Mouse (Mus musculus) left cerebral cortex, postnatal 36 days (tissue): ENCODE measurements at regions not wholly inside any gene's neighbourhood (a gene's known extent, or its start where the extent isn't known, plus 50 kb on each side); places are given as distances from the start of the nearest gene placed in this dataset.

ENCODE experiments used
- DNase-seq, 2 experiments: peaks; one replicate each; pipeline ENCODE4 v3.0.0; 2021 to 2022; ENCODE audit warnings: low spot score in 2 of 2, mixed read lengths in 1 of 2
- intact Hi-C: fragments of 180-260 bp; cut with DNase I; formaldehyde crosslinking; loops from one replicate; pipeline ENCODE4 v1.15.1; 2025

DNA sequence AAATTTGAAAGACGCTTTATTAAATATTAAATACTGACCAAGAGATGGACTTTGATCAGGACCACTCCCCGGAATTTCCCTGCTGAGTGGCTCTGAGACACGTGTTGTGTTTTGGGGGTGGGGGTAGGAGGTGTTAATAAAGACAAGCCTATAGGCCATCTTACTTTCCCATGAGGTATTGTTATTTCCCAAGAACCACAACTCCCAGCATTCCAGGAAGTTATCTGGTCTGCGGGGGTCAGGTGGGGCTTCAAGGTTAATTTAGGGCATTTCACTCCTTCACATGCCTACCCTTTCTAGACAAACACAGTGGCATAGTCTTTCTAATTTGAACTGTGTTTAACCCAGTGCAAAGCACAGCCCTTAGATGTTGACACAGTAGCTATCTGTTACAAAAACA lies 209.0 kb downstream of the Ktn1 start:
- no peak for DNase-seq
- intact Hi-C loops = no loop called here

DNA sequence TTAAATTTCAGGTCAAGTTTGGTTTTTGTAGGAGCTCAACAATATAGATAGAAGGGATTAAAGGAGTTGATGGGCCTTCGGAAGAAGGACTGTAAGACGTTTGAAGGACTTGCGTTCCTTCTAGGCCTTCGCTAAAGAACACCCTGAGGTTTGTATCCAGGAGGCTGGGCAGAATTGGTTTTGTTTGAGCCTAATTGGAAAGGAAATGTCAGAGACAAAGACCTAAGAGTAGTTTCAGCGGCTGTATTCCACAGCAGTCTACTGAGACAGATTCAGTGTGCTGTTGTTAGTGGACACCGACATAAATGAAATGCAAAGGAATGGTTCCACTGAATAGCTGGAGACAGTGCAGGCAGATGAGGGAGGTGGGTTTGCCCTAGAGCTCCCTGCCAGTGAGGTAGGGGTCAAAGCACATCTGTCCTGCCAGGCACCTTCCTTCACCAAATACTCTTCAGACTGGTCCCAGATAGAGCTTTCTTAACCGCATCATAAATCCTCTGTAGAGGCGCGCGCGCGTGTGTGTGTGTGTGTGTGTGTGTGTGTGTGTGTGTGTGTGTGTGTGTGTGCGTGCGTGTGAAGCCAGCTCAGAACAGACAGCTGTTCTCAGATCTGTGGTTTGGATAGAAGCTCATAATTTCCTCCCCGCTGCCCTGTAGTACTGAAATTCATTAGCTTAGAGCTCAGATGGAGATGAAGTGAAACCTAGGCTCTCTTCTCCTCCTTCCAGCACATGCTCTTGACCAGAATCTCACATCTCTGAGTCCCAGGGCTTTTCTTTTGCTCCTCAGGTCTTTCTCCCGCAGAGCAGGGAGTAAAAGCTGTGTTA lies 209.7 kb downstream of the Ktn1 start:
- DNase-seq = no peak
- intact Hi-C loops = no loop called here

DNA sequence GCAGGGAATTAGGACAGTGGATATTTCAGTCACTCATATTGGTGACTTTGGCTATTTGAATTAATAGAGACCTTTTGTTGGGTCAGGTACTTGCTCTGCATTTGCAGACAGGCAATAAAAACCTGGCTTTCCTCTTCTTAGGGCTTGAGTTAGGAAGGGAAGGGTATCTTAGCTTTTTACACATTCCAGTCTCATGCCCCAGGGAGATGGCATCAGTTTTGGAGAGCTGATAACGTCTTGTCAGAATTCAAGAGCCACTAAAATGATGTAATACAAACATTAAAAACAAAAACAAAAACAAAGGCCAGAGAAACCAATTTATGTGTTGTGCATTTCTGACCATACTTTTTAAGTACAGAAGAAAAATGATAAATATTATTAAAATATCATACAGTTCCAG lies 214.3 kb downstream of the Ktn1 start:
- intact Hi-C loops = no loop called here
- no peak for DNase-seq

DNA sequence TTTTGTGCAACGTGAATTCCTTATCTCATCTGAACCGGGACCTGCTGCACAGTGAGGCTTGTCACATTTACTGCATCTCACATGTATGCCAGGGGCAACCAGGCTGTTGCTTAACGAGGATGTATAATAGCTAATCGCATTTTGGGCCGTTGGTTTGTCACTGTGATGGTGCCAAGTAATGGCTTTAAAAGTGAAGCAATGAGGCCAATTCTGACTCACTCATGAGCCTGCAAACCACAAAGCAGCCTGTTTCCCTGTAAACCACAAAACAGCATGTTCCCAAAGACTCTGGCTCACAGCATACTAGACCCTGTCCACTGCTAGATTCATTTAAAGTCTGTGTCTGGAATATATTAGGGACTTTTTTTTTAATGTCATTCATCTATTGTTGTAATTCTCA lies 214.8 kb downstream of the Ktn1 start:
- intact Hi-C loops = no loop called here
- peak in 1 of 2 experiments; percentile 6 for DNase-seq

DNA sequence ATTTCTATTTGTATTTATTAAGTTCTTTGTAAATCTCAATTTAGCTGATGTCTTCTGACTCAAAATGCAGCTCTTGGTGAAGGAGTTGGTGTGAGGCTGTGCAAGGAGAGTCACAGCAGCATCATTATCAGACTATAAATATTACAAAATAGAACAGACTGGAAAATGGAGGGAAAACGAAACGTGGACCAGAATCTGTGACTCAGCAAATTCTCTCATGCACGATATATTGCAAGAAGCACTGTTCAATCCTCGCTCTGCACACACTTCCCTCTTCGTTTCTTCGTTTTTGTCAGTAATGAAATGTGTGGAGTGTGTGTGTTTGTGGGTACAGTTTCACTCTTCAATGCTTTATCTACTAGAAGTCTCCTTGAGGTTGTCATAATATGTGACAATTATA lies 215.5 kb downstream of the Ktn1 start:
- intact Hi-C loops = no loop called here
- no peak for DNase-seq

DNA sequence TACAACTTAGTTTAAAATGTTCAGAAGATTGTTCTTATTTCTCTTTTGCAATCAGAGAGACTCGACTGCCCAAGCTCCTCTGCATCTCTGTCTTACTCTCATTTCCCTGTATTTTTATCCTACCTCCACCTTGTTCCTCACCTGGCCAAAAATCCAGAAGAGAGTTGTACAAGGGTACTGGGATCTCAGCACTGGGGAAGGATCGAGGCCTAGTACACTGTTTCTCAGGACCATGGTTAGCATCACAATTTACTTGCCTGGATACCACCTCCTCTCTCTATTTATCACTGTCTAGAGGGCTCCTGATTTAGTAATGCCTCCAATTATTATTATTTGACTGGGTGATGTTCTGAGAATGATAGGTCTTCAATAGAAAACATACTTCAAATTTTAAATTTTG lies 218.8 kb downstream of the Ktn1 start:
- intact Hi-C loops = no loop called here
- DNase-seq = no peak

DNA sequence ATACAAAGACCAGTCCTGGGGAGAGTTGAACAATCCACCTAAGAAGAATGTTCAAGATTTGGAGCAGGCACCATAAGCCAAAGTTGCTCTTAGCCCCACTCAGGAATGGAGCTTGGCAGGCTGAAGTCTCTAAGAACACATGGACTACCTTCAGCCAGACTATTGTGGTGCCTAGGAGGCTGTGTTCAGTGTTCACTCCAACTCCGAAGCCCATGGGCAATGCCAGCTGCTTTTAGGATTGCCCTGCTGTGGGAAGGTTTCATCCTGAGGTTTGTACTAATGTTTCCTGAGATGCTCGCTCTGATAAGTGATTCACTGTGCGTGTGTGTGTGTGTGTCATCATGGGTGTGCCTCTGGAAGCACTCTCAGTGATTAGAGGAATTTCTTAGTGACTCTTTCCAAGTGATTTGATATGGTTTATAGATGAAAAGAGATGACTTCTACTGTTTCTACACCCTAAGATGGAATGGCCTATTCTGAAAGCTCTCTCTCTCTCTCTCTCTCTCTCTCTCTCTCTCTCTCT lies 220.1 kb downstream of the Ktn1 start:
- no peak for DNase-seq
- intact Hi-C loops = no loop called here

DNA sequence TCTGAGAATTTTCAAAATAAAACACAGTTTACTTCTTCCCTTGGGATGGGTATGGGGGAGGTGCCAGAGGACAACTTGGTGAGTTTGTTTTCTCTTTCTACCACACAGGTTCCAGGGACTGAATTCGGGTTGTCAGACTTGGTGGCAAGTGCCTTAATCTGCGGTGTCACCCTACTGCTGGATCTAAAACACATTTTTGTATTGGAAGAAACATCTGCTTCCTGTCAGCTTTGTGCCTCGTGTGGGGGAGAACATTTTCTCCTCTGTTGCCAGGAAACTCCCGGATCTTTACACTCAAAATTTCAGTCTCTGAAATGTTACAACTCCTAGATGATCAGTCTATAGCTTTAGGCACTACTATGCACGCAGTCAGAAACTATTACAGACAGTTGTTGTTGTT lies 228.3 kb downstream of the Ktn1 start:
- DNase-seq = no peak
- intact Hi-C loops = no loop called here

DNA sequence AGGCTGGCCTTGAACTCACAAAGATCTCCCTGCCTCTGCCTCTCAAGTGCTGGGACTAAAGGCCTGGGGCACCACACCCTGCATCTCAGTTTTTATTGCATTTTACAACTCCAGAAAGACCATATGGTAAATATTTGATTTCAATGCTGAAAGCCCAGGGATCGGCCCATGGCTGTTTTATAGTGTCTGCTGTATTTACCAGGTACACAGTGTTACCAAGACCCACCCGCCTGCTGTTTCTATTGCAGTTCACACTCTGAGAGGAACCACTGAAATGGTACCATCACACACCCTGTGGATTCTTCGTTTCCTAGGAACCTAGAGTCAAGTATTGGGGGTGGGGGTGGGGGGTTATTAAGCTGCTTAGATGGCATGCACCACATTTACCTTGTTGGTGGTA lies 228.9 kb downstream of the Ktn1 start:
- intact Hi-C loops = no loop called here
- no peak for DNase-seq

DNA sequence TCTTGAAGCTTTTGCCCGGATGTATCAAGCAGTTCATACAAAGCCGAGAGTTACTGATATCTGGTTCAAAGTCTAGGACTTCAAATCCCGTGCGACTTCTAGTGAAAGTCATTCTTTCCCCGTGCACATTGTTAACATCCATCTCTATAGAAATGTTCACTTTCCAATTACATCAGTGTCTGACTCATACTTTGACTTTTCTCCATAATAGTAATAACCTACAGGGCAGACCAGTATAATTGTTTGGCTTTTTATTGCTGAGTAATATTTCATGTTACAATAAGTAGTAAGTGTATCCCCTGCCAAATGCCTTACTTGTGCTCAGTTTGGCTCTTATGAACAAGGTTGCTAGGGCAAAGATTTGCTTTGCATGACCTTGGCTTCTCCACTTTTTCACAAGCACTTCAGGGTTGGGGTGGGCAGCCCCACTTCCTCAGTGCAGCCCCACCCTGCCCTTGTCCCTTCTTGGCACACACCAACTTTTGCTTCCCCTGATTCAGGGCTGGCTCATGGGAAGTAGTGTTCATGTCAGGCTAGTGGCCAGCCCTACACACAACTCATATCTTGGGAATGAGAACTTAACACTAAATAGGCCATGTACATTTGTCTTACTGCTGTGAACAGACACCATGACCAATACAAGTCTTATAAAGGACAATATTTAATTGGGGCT lies 229.7 kb downstream of the Ktn1 start:
- intact Hi-C loops = no loop called here
- no peak for DNase-seq

DNA sequence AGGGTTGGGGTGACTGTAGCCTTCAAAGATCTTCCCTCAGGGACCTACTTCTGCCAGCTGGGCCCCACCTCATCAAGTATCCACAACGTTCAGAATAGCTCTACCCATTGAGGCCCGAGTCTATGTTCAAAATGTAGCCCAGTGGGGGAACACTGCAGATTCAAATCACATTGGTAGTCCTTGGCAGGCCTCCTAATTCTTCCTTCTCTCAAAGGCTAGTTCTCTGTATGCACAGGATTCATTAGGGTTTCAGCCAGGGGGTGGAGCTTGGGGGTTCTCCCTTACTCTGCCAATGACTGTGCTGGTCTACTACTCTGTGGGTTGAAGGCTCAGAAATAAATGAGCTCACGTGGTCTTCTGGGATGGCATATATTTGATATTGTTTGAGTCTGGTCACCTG lies 235.3 kb upstream of the Peli2 start:
- intact Hi-C loops = no loop called here
- DNase-seq = no peak

DNA sequence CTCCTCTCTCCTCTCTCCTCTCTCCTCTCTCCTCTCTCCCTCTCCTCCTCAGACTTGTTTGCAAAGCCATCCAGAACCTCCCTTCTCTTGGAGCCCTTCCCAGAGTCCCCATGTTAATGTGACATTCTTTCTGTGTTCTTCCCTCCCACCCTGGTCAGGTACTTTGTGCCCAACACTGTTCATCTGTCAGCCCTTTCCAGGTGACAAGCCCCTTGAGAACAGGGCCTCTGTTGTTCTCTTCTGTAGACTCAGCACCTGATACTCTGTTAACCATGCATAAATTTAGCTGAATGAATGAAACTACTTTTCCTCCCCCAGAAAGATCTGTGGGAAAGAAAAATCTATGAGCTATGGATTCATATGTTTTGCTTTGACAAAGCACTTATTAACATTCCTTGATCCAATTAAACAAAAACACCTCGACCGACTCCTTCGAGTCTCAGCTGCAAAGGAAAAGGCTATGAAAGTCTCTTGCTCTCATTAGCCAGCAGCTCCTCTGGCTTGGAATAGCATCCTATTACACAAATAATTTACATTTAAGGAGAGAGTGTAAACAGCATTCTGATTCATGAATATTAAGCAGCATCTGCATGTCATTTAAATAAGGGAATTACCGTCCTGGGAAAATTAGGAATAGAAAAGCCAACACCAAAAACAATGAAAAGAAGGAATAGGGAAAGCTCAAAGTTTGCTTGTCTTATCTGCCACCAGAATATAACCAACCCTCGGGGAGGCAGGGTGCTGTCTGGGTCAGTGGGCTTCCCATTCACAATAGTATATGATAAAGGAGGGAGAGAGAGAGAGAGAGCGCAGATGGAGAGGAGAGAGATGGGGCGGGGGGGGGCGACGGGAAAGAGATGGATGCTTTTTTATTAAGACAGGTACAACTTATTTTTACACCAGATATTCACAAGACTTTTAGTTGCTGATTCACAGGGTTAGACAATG lies 230.1 kb upstream of the Peli2 start:
- no peak for DNase-seq
- intact Hi-C loops = no loop called here

DNA sequence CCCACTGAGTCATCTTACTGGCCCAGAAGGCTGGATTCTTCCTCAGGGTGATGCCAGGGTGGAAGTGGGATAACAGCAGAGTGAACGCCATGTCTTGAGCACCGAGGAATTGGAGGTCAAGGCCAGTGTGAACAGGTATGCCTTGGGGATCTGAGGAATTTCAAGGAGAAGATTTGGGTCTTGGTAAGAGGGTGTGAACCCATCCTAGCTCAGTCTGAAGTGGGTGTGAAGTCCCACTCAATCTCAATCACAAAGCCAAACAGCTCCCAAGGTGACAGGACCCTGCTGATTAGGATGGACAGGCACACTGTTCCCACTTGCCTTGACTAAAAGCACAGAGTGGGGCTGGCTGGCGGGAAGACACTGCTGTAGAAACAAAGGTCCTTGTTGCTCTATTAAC lies 224.0 kb upstream of the Peli2 start:
- no peak for DNase-seq
- intact Hi-C loops = no loop called here

DNA sequence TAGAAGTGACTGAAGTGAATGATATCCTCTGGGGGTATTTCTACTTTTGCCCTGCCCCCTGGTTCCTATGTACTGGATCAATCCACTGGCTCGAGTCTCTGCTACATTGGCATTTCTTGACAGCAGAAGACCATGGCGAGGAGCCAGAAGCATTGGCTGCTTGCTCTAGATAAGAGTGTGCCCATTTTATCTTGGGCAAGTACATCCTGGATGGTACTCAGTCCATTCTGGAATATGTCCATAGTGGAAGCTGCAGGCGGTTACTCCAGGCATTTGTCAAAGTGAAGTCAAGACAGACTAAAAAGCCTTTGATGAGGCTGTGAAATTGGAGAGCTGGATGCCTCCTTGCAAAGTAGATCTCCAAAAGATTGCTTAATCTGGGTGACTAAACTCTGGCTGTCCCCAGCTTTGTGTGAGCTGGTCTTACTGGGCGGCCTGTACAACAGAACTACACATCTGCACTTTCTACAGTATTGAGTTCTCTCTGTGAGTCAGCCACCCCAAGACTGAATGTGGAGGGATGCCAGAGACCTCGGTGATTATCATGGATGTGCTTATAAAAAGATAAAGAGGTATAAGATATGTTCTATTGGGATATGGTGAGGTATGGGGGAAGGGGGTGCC lies 222.6 kb upstream of the Peli2 start:
- intact Hi-C loops = no loop called here
- DNase-seq = no peak

DNA sequence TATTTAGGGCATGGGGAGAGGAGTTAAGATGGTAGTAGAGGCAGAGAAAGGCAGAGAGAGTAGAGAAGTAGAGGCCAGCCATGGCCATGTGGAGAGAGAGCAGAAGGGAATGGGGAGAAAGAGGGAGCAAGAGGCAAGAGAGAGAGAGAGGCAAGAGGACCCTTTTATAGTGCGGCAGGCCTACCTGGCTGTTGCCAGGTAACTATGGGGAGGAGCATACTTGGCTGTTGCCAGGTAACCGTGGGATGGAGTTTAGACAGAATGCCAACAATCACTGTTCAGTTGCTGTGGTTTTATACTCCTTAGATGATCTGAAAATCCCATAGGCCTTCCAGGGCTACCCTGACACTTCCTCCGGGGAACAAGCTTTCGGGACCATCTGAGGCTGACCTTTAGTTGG lies 222.0 kb upstream of the Peli2 start:
- no peak for DNase-seq
- intact Hi-C loops = no loop called here

DNA sequence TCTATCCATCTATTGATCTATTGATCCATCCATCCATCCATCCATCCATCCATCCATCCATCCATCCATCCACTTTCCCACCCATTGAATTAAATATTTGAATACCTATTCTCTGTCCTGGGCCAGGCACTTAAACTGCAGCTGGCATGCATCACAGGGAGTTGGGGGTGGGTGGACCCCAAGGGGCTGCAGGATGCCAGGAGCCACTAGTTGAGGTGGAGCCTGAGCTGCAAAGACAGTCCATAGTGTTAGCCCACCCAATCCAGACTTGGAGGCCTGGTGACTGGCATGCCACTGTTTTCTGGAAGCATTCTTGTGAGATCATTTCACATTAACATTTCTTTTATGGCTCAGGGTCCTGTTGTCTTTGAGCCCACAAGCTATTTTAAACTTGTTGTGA lies 215.3 kb upstream of the Peli2 start:
- intact Hi-C loops = no loop called here
- no peak for DNase-seq

DNA sequence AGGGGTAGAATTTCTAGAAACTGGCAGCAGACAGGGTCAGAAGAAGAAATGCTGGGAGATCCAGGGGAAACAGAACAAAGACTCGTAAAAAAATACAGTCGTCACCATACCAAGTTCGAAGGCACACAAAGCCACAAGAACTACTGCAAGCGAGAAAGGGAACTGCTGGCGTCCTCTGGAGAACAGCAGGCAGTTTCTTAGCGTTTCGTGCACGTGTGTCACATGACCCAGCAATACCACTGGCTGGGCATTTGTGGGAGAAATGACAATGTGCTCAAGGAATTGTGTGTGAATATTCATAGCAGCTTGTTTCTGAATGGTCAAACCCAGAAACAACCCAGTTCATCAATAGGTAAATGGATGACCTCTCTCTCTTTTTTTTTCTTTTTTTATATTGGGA lies 211.5 kb upstream of the Peli2 start:
- intact Hi-C loops = no loop called here

DNA sequence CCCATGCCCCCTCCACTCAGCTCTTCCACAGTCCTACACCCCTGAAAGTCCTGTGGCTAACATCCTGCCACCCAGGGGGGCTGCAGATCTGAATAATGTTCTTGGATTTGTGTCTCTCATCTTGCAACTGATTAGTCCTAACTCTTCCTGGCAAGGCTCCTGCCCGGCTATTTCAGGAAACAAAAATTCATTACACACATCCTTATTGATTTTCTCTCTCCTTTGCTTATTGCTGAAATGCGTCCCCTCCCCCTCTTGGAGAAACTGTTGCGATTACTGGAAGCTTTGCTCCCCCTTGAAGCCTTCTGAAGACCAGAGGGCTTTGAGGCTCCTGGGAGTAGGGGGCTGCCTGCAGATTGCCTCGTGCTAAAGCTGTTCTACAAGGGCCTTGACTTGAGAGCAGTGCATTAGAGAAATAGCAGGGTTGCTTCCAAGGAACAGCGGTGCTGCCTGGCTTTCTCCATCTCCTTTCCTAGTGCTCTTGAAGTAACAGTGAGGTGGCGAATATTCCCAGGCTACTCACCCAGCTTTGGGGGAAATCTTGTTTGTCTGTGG lies 209.8 kb upstream of the Peli2 start:
- no peak for DNase-seq
- intact Hi-C loops = loop anchor here (10.0 kb wide), 1 partner anchor 144 kb away; no protein-coding TSS in a partner anchor

More for the DNA sequence above, 211.5 kb upstream of the Peli2 start:
- DNase-seq = no peak
